Mouse (Mus musculus): Measurements from ENCODE around the gene Armc6.

The Armc6 gene

GRCm38 (mm10) chr8:70195762-70196161 is 38.5 kb downstream of the Armc6 start:
- no peak for DNase-seq (ENCODE audit: low spot score)

GRCm38 (mm10) chr8:70194191-70194590 is 40.1 kb downstream of the Armc6 start:
- no peak for DNase-seq (ENCODE audit: low spot score)

- DNase-seq (ENCODE audit: low spot score): no peak
These were observed 41.0 kb downstream of the Armc6 start for GRCm38 (mm10) chr8:70193238-70193637.

- no peak for DNase-seq (ENCODE audit: low spot score)
These were observed 45.6 kb downstream of the Armc6 start for GRCm38 (mm10) chr8:70188707-70189106.

GRCm38 (mm10) chr8:70183194-70183593 is 51.1 kb downstream of the Armc6 start:
- DNase-seq (ENCODE audit: low spot score): no peak

- no peak for DNase-seq (ENCODE audit: low spot score)
These were observed 52.4 kb downstream of the Armc6 start for GRCm38 (mm10) chr8:70181903-70182252.

- DNase-seq (ENCODE audit: low spot score): no peak
These were observed 52.9 kb downstream of the Armc6 start for GRCm38 (mm10) chr8:70181212-70181902.

- DNase-seq (ENCODE audit: low spot score): no peak
These were observed 55.2 kb downstream of the Armc6 start for GRCm38 (mm10) chr8:70179082-70179481.

GRCm38 (mm10) chr8:70178231-70178630 is 56.0 kb downstream of the Armc6 start:
- DNase-seq (ENCODE audit: low spot score): no peak

- DNase-seq (ENCODE audit: low spot score): no peak
These were observed 60.2 kb downstream of the Armc6 start for GRCm38 (mm10) chr8:70174079-70174478.

- DNase-seq (ENCODE audit: low spot score): no peak
These were observed 60.9 kb downstream of the Armc6 start for GRCm38 (mm10) chr8:70173320-70173719.

- peak; percentile 85 for DNase-seq (ENCODE audit: low spot score)
These were observed 62.1 kb downstream of the Armc6 start, which contains the start of gene Tmem161a for GRCm38 (mm10) chr8:70172043-70172681. Gene Tmem161a (plus strand): TSS chr8:70172356.

GRCm38 (mm10) chr8:70171240-70171639 is 63.0 kb downstream of the Armc6 start:
- DNase-seq (ENCODE audit: low spot score): no peak

GRCm38 (mm10) chr8:70170748-70171147 is 63.5 kb downstream of the Armc6 start:
- no peak for DNase-seq (ENCODE audit: low spot score)
